In the genomic region with DNA sequence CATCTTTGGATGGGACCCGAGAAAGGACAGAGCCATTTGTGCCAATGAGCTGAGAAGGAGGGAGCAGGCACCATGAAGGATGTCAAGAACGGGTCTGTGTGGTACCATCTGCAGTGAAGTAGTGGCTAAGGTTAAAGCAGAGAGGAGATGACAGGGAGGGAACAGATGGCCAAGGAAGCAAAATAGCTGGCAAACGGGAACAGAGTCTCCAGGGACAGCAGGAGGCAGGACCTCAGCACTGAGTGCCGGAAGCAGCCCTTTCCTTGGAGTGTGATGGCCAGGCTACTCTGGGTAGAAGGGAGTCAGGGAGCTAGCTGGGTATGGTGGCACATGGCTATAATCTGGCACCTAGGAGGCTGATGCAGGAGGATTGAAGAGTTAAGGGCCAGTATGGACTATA, we compare ENCODE assay signal across 26 mouse cellular contexts. TPM values are rescaled to one million over a fixed set of nuclear protein-coding genes. Genes with fewer than 3 reads are reported as not detected.
DNase-seq lines count a peak whose midpoint lies in the region; ATAC-seq and TF ChIP-seq lines count a peak whose summit lies in the region.
"Had no signal": no experiment of that assay in that cellular context is flagged by ENCODE, and none has a peak within 500 bp of the region (broad histone marks: within the 10 kb centered on the region; RNA-seq: fewer than 3 reads in every experiment).

No protein-coding gene starts in this region.

- no peaks in the 10 kb centered on the region for H3K27me3 ChIP-seq in cerebellum, adult 2 months (ENCODE audit: control insufficient read depth, insufficient read depth, low read length)

- WGBS in cerebellum, adult 2 months = 9% methylated on average over 4 of the region's 4 CpGs

- TF ChIP-seq POLR2A in cerebellum, adult 2 months (IDR thresholded peaks at IDR 0.05; ENCODE audit: borderline replicate concordance, insufficient read depth, low read length) = no peak

- TF ChIP-seq CTCF in cerebellum, adult 2 months (IDR thresholded peaks at IDR 0.05; ENCODE audit: borderline replicate concordance, insufficient read depth, low read depth, low read length) = no peak

- peaks cover 65% of the 10 kb centered on the region for H3K4me1 ChIP-seq in cerebellum, adult 2 months (ENCODE audit: control insufficient read depth, insufficient read depth, low read length)

- DNase-seq in cerebellum, postnatal 4 days (ENCODE audit: low spot score in 2 of 2) = no peak
- peak; percentile 45 for DNase-seq in adipocyte (ENCODE audit: low spot score)
- DNase-seq in cerebellum, adult 2 months = peak; percentile 78 to 88
- DNase-seq in cerebellum, postnatal 14 days = peak; percentile 68 to 76
- DNase-seq in thymus, postnatal 4 days = no peak
- DNase-seq in thymus, postnatal 25 days = no peak
- DNase-seq: adrenal gland, adult 8-10 months; gastrocnemius, adult 2 months; heart, postnatal 10 days; kidney, adult 18-20 months; kidney, postnatal 36 days; layer of hippocampus, adult 9-11 months; lung, embryonic 14.5 days; lung, postnatal 14 days; midbrain, embryonic 14.5 days; right cerebral cortex, postnatal 4 days had no signal

- peak overlapping the region; percentile 91 for H3K27ac ChIP-seq in cerebellum, adult 2 months (ENCODE audit: insufficient read depth, low read length)
- H3K27ac ChIP-seq: embryonic facial prominence, embryonic 13.5 days; gastrocnemius, adult 2 months; heart, embryonic 13.5 days; hindbrain, embryonic 14.5 days; limb, embryonic 12.5 days; liver, embryonic 15.5 days had no signal

- ATAC-seq in cerebellum, adult (ENCODE audit: insufficient number of reproducible peaks, low FRiP score, low TSS enrichment) = peak; percentile 51; the same call in 1 of the 2 replicates
- ATAC-seq in erythroid progenitor cell, adult 5-6 weeks (replicated peaks; ENCODE audit: low FRiP score, poor library complexity, severe bottlenecking) = no peak
- ATAC-seq: activated CD4-positive, CD25-positive, alpha-beta regulatory T cell, adult 4 months; forebrain, embryonic 16.5 days had no signal

- no peak overlapping the region for H3K4me3 ChIP-seq in cerebellum, adult 2 months (replicated peaks; ENCODE audit: insufficient read depth, low read depth, low read length)
- H3K4me3 ChIP-seq: embryonic facial prominence, embryonic 13.5 days; gastrocnemius, adult 2 months; heart, embryonic 13.5 days; limb, embryonic 12.5 days; liver, embryonic 15.5 days had no signal

RNA-seq across cellular contexts. Expression of gene Rtn4rl1, which starts 5.2 kb away (rescaled TPM):
- 23.9 and 28.6 TPM in 2 replicates for polyA plus RNA-seq in cerebellum, adult 2 months (2012; rRNA removed)
- total RNA-seq in erythroid progenitor cell, adult 5-6 weeks (2015; ENCODE audit: low replicate concordance) = 0.42 and 1.1 TPM in 2 replicates
- total RNA-seq in erythroid progenitor cell, adult 5-6 weeks (2017; ENCODE audit: low replicate concordance) = not detected in 2 replicates

RNA-seq across cellular contexts. Expression of gene Dph1, which starts 7.8 kb away (rescaled TPM):
- 18.6 and 19.3 TPM in 2 replicates for polyA plus RNA-seq in cerebellum, adult 2 months (2012; rRNA removed)
- total RNA-seq in erythroid progenitor cell, adult 5-6 weeks (2015; ENCODE audit: low replicate concordance) = not detected in 2 replicates
- total RNA-seq in erythroid progenitor cell, adult 5-6 weeks (2017; ENCODE audit: low replicate concordance) = 1.1 and 6.3 TPM in 2 replicates

RNA-seq across cellular contexts. Expression of gene Ovca2, which starts 20.2 kb away (rescaled TPM):
- 15.3 and 16.3 TPM in 2 replicates for polyA plus RNA-seq in cerebellum, adult 2 months (2012; rRNA removed)
- total RNA-seq in erythroid progenitor cell, adult 5-6 weeks (2015; ENCODE audit: low replicate concordance) = 4.2 and 15.1 TPM in 2 replicates
- 1.9 and 4.2 TPM in 2 replicates for total RNA-seq in erythroid progenitor cell, adult 5-6 weeks (2017; ENCODE audit: low replicate concordance)

RNA-seq across cellular contexts. Expression of gene Hic1, which starts 29.5 kb away (rescaled TPM):
- 3.0 and 3.7 TPM in 2 replicates for polyA plus RNA-seq in cerebellum, adult 2 months (2012; rRNA removed)
- not detected in 2 replicates for total RNA-seq in erythroid progenitor cell, adult 5-6 weeks (2015; ENCODE audit: low replicate concordance)
- not detected in 2 replicates for total RNA-seq in erythroid progenitor cell, adult 5-6 weeks (2017; ENCODE audit: low replicate concordance)
- total RNA-seq: hematopoietic stem cell, adult 5-6 weeks had no signal

Comparison
In these comparisons a context has a peak if more than half of its experiments do, and no peak if none do; other contexts are left out.
1. DNase-seq: peak in adipocyte (single experiment), cerebellum, adult 2 months (2 of 2) and cerebellum, postnatal 14 days (2 of 2); none in cerebellum, postnatal 4 days (0 of 2), thymus, postnatal 4 days (single experiment) and thymus, postnatal 25 days (single experiment).